Mouse (Mus musculus): ENCODE measurements around the gene Pafah1b2. TPM values are rescaled to one million over a fixed set of nuclear protein-coding genes. Genes with fewer than 3 reads are reported as not detected.

The Pafah1b2 gene
- polyA plus RNA-seq, 1 experiment from 2014 or later, result 218 TPM

GRCm38 (mm10) chr9:45944506-45945400 is 67.7 kb downstream of the Pafah1b2 start:
- no peak for ATAC-seq (ENCODE audit: low FRiP score, low read depth)
- Histone ChIP-seq H3K27ac (no peak overlapping the region), H3K9me3 (no peaks in the 10 kb centered on the region), H3K4me2 (replicated peaks) (no peak overlapping the region), H3K9ac (no peak overlapping the region), H3K4me3 (no peak overlapping the region), H3K4me1 (no peaks in the 10 kb centered on the region), H3K36me3 (peaks cover 94% of the 10 kb centered on the region), H3K27me3 (no peaks in the 10 kb centered on the region)
- 86% methylated on average over 13 of the region's 13 CpGs for WGBS

- Histone ChIP-seq H3K27me3 (no peaks in the 10 kb centered on the region), H3K36me3 (peaks cover 94% of the 10 kb centered on the region), H3K27ac (no peak overlapping the region), H3K4me2 (replicated peaks) (no peak overlapping the region), H3K4me3 (no peak overlapping the region), H3K4me1 (no peaks in the 10 kb centered on the region), H3K9me3 (no peaks in the 10 kb centered on the region), H3K9ac (no peak overlapping the region)
- ATAC-seq (ENCODE audit: low FRiP score, low read depth), result no peak
- WGBS, result 92% methylated on average over 8 of the region's 8 CpGs
Observed at GRCm38 (mm10) chr9:45943628-45944505, 68.6 kb downstream of the Pafah1b2 start.

- Histone ChIP-seq H3K4me3 (no peak overlapping the region), H3K36me3 (peaks cover 94% of the 10 kb centered on the region), H3K9me3 (no peaks in the 10 kb centered on the region), H3K4me1 (no peaks in the 10 kb centered on the region), H3K9ac (no peak overlapping the region), H3K27me3 (no peaks in the 10 kb centered on the region), H3K4me2 (replicated peaks) (no peak overlapping the region), H3K27ac (no peak overlapping the region)
- ATAC-seq (ENCODE audit: low FRiP score, low read depth), result no peak
- 91% methylated on average over 8 of the region's 8 CpGs for WGBS
Observed at GRCm38 (mm10) chr9:45942916-45943315, 69.6 kb downstream of the Pafah1b2 start.

- ATAC-seq (ENCODE audit: low FRiP score, low read depth), result no peak
- H3K9ac ChIP-seq, result no peak overlapping the region
- H3K36me3 ChIP-seq, result peaks cover 91% of the 10 kb centered on the region
- H3K4me2 ChIP-seq (replicated peaks), result no peak overlapping the region
- no peaks in the 10 kb centered on the region for H3K9me3 ChIP-seq
- no peaks in the 10 kb centered on the region for H3K27me3 ChIP-seq
- H3K27ac ChIP-seq, result no peak overlapping the region
- WGBS, result 93% methylated on average over 16 of the region's 16 CpGs
- no peaks in the 10 kb centered on the region for H3K4me1 ChIP-seq
- no peak overlapping the region for H3K4me3 ChIP-seq
Observed at GRCm38 (mm10) chr9:45942464-45942863, 70.0 kb downstream of the Pafah1b2 start.

- no peak for ATAC-seq (ENCODE audit: low FRiP score, low read depth)
- 61% methylated on average over 18 of the region's 18 CpGs for WGBS
- Histone ChIP-seq H3K36me3 (peaks cover 81% of the 10 kb centered on the region), H3K9ac (no peak overlapping the region), H3K27me3 (no peaks in the 10 kb centered on the region), H3K4me2 (replicated peaks) (no peak overlapping the region), H3K9me3 (no peaks in the 10 kb centered on the region), H3K27ac (no peak overlapping the region), H3K4me3 (no peak overlapping the region), H3K4me1 (peaks cover 5% of the 10 kb centered on the region)
Observed at GRCm38 (mm10) chr9:45941329-45941888, 71.1 kb downstream of the Pafah1b2 start.

- no peaks in the 10 kb centered on the region for H3K9me3 ChIP-seq
- no peak overlapping the region for H3K9ac ChIP-seq
- WGBS, result 96% methylated on average over 6 of the region's 6 CpGs
- no peak overlapping the region for H3K4me2 ChIP-seq (replicated peaks)
- ATAC-seq (ENCODE audit: low FRiP score, low read depth), result no peak
- peaks cover 18% of the 10 kb centered on the region for H3K4me1 ChIP-seq
- no peaks in the 10 kb centered on the region for H3K27me3 ChIP-seq
- H3K4me3 ChIP-seq, result no peak overlapping the region
- no peak overlapping the region for H3K27ac ChIP-seq
- peaks cover 65% of the 10 kb centered on the region for H3K36me3 ChIP-seq
Observed at GRCm38 (mm10) chr9:45939794-45940193, 72.7 kb downstream of the Pafah1b2 start.

GRCm38 (mm10) chr9:45938952-45939637 is 73.4 kb downstream of the Pafah1b2 start:
- Histone ChIP-seq H3K36me3 (peaks cover 58% of the 10 kb centered on the region), H3K4me3 (no peak overlapping the region), H3K4me1 (peaks cover 18% of the 10 kb centered on the region), H3K9me3 (no peaks in the 10 kb centered on the region), H3K27me3 (0 out of 2 replicates have a peak, but pooled peaks cover 2% of the 10 kb centered on the region), H3K4me2 (replicated peaks) (no peak overlapping the region), H3K9ac (no peak overlapping the region; the same call in 1 of the 2 replicates), H3K27ac (no peak overlapping the region)
- WGBS, result 88% methylated on average over 15 of the region's 15 CpGs
- ATAC-seq (ENCODE audit: low FRiP score, low read depth), result no peak

GRCm38 (mm10) chr9:45938088-45938487 is 74.4 kb downstream of the Pafah1b2 start:
- 0 out of 2 replicates have a peak, but pooled peaks cover 2% of the 10 kb centered on the region for H3K27me3 ChIP-seq
- peaks cover 48% of the 10 kb centered on the region for H3K36me3 ChIP-seq
- WGBS, result 94% methylated on average over 8 of the region's 8 CpGs
- H3K9ac ChIP-seq, result no peak overlapping the region; the same call in 1 of the 2 replicates
- H3K4me1 ChIP-seq, result peaks cover 19% of the 10 kb centered on the region
- no peak overlapping the region for H3K4me2 ChIP-seq (replicated peaks)
- H3K27ac ChIP-seq, result no peak overlapping the region
- H3K9me3 ChIP-seq, result no peaks in the 10 kb centered on the region
- no peak for ATAC-seq (ENCODE audit: low FRiP score, low read depth)
- no peak overlapping the region for H3K4me3 ChIP-seq

- Histone ChIP-seq H3K27ac (no peak overlapping the region), H3K4me1 (peaks cover 26% of the 10 kb centered on the region), H3K9ac (no peak overlapping the region), H3K4me2 (replicated peaks) (no peak overlapping the region), H3K9me3 (no peaks in the 10 kb centered on the region), H3K36me3 (peaks cover 36% of the 10 kb centered on the region), H3K4me3 (no peak overlapping the region), H3K27me3 (0 out of 2 replicates have a peak, but pooled peaks cover 2% of the 10 kb centered on the region)
- WGBS, result 24% methylated on average over 3 of the region's 3 CpGs
- peak; percentile 73; the same call in 1 of the 2 replicates for ATAC-seq (ENCODE audit: low FRiP score, low read depth)
Observed at GRCm38 (mm10) chr9:45936883-45937282, 75.6 kb downstream of the Pafah1b2 start.

- WGBS, result 2% methylated on average over 21 of the region's 21 CpGs
- Histone ChIP-seq H3K27me3 (0 out of 2 replicates have a peak, but pooled peaks cover 2% of the 10 kb centered on the region), H3K36me3 (peaks cover 34% of the 10 kb centered on the region), H3K4me1 (peaks cover 26% of the 10 kb centered on the region), H3K9ac (peak within 1 kb of the TSS; percentile 63), H3K9me3 (no peaks in the 10 kb centered on the region), H3K4me2 (replicated peaks) (peak within 1 kb of the TSS; percentile 65), H3K27ac (no peak within 1 kb of the TSS; the same call in 1 of the 2 replicates), H3K4me3 (peak within 1 kb of the TSS; percentile 33)
- ATAC-seq (ENCODE audit: low FRiP score, low read depth), result peak; percentile 49; the same call in 1 of the 2 replicates
Observed at GRCm38 (mm10) chr9:45935628-45936210, 76.8 kb downstream of the Pafah1b2 start, which contains the start of gene Tagln. Tagln (minus strand) TSS chr9:45936058.

Data from limb, embryonic 13.5 days (tissue).